Mouse (Mus musculus) bone marrow, adult 2 months (tissue): ENCODE measurements at regions not wholly inside any gene's neighbourhood (a gene's known extent, or its start where the extent isn't known, plus 50 kb on each side); places are given as distances from the start of the nearest gene placed in this dataset.

Experiments used
- CTCF ChIP-seq: fragments of 200-500 bp; IDR thresholded peaks from 2 replicates; pipeline ENCODE4 v1.5.1; 2011; ENCODE audit warnings: low read length, control low read depth; ENCODE audit not compliant: control insufficient read depth, insufficient read depth
- POLR2A ChIP-seq: fragments of 200-500 bp; IDR thresholded peaks from 2 replicates; pipeline ENCODE4 v1.6.1; 2011; ENCODE audit warnings: low read depth, mild to moderate bottlenecking, control low read depth, low read length, borderline replicate concordance; ENCODE audit not compliant: control insufficient read depth

DNA sequence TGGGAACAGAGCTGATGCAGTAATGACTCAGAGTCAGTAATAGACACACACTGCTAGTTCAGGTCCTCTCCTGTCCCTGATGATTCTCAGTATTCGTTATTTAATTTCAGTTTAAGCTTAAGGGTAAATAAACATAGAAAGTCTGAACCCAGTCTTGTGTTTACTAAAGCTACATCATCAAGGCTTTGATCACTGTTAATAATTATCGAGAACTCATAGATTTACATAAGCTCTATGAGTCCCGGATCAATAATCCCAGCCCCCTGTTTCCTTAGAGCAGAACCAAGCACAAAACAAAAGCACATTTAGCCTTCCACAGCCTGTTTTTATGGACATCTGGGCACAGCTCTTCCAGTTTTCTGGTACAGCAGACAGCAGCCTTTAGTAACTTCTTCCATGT, 59.0 kb upstream of the Ifngr1 start:
- TF ChIP-seq POLR2A (no peak), CTCF (no peak)
